Mouse (Mus musculus): ENCODE data around the gene Nfatc3. TPM values are rescaled to one million over a fixed set of nuclear protein-coding genes. Genes with fewer than 3 reads are reported as not detected.
"Not testable (repeated sequence)": the region's sequence is repeated elsewhere in the genome, so short reads cannot be mapped to it uniquely, and the experiment has no call there.

Nfatc3 gene
- 10 to 100 TPM; 24.2 to 26.4 TPM for total RNA-seq (2021)

DNA sequence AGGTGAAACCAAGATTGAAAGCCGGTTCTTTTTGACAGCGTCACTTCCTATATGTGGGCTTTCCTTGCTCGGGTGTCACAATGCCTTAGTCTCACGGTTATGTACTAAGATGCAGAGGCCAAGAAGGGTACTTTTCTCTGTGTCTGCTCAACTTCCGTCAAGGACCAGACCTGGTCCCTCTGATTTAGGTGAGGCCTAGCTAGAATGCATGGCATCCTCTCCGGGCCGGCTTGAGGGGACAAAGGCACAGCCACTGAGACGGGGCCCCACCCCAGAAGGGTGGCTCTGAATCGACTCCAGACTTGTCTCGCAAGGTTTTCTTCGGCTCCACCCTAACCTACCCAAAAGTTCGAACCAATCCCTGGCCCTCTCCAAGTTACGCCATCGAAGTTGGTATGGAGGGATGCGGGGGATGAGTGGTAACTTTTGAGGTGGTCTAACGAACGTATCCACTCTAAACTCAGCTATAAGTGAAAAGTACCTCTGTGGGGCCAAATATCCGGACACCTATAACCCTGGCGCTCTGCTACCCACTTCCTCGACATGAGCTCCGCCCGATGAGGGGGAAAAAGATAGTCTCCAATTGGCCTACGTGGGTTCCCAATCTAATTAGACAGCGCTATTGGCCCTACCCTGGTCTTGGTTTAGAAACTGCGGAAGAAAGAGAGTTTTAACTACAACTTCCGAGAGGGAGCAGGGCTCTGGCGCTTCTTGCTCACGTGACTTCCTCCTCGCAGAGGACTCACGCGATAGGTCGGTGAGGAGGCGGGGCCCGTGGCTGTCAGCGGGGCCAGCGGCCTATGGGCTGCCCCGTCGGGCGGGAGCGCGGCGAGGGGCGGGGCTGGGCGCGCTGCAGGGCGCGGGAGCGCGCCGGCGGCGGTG, at the start of gene Nfatc3:
Gene Nfatc3, plus strand, starts transcription at position 110 of the 882 bp plus-strand sequence.
- peak; percentile 97 for DNase-seq

DNA sequence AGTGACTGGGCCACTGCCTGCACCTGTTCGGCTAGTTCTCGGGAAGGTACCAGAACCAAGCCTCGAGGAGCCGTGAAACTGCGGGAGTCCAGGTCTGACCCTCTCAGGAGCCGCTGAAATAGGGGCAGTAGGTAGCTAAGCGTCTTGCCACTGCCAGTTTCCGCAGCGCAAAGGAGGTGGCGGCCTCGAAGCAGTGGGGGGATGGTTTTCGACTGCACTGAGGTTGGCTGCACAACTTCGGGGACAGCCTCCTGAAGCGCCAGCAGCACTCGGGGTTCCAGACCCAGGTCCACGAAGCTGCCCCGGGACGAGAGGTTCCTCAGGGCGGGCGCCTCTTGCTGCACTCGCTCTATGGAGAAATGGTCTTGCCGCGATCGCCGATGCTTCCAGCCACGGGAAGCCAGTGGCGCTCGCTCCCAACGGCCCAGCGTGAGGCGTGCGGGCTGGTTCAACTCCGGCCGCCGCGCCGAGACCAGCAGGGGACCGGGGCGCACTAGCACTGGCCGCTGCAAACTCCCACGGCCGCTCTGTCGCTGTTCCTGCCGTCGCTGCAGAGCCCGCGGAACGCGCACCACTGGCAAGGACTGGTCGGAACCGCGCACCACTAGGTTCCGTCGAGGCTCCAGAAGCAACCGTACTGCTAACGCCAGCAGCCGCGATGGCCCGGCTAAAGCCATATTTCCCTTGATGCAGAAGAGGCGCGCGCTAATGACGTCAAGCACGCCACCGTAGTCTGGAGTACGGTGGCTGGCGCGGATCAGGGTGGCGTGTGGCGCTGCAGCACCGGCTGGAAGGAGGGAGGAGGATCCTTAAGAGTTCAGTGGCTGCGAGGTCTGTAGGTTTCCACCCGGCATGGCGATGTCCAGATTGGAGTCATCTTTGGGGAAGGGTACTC, 47.6 kb upstream of the Nfatc3 start:
- DNase-seq, result peak; percentile 92

DNA sequence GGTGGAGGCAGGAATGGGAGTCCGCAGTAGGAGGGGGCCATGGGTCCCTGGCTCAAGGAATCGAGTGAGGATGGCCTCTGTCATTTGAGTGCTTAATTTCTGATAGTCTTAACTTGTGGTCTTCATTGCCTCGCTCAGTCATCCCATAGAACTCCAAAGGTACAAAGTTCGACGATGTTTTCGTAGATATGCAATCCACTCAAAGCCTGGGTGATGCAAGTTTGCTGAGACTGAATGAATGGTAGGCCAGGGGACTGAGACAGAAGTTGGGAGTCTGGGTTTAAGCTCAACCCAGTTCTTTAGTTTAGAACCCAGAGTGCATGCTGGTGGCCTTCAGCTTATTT, 47.0 kb upstream of the Nfatc3 start, which contains the start of gene Ddx28:
Gene Ddx28, minus strand, starts transcription at position 240 of the 344 bp plus-strand sequence.
- DNase-seq, result no peak

DNA sequence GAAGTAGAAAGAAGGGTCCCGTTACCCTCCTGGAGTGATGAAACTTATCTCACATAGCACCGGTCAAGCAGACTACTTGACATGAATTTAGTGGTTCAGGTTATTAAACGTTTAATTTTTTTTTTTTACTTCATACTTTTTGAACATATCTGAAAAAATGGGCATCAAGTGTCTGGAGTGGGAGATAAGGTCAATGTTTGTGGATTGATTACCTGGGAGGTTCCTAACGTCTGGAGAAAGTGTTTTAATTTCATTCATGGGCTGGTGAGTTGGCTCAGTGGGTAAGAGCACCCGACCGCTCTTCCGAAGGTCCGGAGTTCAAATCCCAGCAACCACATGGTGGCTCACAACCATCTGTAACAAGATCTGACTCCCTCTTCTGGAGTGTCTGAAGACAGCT, 46.4 kb upstream of the Nfatc3 start:
- DNase-seq, result not testable (repeated sequence)

DNA sequence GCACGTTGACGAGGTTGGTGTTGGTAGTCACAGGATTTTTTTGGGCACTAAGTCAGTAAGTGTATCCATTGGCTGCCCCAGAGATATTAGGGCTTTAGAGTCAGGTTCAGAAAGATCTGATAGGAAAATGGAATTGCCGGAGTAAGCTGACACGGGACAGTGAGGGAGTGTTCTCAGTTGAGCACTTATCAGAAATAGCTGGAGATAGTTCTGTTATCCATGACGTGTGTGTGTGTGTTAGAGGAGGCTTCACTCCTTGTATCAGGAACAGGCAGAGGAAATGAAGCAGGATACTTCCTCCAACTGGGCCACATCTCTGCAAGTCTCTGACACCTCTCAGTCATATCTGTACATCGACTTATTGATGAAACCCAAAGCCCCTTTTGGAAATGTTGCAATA, 42.4 kb upstream of the Nfatc3 start:
- DNase-seq, result no peak

DNA sequence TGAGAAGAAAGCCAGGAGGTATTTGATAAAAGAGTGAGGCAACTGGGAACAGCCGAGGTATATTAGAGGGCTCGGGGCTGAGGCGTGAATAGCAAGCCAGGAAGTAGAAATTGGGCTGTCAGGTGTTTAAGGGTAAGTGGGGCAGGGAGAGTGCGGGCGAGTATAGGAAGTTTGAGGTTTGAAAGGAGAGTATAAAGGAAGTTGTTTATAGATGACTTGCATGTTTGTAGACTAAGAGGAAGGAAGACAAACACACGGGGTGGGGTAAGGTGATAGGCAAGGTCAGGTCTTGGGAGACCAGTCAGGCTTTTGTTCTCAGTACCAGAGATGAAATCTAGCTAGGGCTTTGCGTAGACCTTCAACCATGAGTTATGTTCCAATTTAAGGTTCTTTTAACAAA, 41.5 kb upstream of the Nfatc3 start:
- no peak for DNase-seq

DNA sequence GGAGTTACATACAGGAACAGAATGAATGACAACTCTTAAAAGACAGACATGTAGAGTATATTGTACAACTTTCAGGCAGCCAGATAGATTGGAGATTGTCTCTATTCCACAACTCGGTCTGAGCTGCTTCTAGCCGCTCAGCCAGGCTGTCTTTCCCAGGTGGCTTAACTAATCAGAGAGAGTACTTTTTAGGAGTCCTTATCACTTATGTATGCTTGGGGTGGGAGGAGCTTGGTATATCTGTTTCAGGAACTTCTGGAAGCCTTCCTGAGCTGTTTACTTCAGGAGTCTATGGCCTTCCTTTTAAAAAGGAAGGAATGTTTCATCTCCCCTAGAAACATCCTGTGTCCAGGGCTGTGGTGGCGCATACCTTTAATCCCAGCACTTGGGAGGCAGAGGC, 40.6 kb upstream of the Nfatc3 start:
- no peak for DNase-seq

DNA sequence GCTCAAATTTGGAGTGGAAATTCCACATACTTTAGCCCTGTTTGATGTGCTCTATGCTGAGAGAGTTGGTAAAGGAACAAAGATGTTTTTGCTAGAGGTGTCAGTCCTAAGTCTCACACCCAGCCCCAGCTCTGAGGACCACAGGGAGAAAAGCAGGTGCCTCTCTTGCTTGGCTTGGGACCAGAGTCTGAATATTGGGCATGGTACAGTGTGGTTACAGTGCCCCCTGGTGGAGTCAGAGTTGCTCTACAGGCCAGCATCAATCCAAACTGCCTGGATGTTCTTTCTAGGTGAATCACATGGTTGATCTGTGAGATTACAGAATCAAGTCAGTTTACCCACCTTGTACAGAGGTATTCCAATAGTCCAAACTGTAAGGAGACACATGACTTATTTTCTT, 36.2 kb upstream of the Nfatc3 start:
- DNase-seq, result peak; percentile 83

DNA sequence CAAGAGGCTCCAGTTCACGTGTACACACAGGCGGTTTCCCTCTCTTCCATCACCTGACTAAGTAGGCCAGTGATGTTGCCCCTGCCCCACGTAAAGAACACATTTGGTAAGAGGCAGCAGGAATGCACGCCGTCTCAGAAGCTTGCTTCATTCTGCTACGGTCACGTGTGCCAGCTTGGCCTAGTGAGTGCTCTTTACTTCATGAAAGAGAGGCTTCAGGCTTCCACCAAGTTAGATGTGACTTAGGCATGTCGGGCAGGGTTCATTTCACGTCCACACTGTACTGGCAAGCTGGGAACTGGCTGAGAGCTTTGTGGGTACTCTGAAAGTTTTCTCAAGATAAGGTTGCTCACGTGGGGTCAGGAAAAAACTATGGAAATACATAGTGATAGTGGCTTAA, 19.9 kb upstream of the Nfatc3 start:
- no peak for DNase-seq

DNA sequence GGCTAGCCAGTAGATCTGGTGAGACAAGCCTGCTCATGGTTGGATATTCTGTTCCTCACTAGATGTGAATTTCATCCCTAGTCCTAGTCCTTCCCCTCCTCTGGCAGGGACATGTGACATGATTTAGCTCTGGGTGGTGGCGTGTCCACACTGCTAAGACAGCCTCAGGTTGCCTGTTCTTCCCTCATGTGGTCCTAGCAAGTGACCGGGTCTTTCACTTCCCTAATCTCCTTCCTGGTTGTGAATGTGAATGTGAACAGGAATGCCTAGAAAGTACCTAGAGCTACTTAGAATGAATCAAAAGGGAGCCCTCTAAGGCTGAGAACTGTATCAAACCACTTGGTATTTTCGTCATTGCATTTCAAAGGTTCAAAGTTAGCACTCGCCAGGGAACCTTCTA, 19.0 kb upstream of the Nfatc3 start:
- no peak for DNase-seq

DNA sequence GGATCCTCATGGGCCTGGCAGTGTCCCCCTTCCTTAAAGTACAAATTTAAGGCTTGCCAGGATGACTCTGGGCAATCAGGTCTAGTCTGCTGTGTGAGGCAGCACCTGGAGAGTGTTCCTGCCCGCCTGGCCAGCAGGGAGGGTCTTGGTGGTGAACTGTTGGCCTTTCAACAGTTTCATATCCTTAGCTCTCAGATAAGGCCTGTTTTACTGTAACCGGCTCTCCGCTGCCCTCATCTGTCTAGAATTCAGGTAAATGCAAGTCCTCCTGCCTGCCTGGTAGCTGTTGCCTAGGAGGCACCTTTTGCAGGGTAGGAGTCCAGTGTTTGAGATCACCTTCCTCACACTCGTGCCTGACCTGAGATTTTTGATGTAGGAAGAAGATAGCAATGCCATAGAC, 18.4 kb upstream of the Nfatc3 start:
- DNase-seq, result no peak

DNA sequence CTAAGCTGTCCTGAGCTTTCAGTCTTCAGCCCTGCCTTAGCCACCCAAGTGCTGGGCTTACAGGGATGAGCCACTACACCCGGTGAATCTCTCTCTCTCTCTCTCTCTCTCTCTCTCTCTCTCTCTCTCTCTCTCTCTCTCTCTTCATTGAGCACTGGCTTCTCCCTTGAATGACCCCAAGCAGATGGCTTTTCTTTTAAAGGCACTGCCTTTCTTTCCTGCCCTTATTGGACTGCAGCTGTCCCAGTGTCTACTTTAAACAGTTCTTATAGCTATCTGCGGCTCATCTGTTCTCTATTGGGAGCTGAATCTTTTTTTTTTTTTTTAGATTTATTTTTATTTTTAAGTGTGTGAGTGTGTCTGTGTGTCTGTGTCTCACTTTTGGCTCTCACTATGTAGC, 15.6 kb upstream of the Nfatc3 start:
- no peak for DNase-seq

DNA sequence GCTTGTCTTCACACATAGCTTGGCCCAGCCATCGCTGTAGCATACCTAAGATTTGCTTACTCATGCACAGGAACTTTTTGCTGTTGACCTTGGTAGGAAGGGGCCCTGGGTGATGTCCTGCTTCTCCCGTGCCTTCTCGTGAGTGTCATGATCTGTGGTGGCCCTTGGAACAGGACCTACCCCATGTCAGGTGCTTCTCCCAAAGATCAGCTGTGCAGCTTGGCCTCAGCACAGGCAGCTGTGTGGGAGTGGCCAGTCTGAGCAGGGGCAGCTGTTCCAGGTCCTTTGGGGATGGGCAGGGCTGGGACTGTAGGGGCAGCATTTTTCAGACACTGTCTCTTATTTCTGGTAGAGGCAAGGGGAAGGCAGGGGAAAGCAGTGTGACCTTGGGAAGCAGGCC, 14.5 kb upstream of the Nfatc3 start:
- peak; percentile 51 for DNase-seq

DNA sequence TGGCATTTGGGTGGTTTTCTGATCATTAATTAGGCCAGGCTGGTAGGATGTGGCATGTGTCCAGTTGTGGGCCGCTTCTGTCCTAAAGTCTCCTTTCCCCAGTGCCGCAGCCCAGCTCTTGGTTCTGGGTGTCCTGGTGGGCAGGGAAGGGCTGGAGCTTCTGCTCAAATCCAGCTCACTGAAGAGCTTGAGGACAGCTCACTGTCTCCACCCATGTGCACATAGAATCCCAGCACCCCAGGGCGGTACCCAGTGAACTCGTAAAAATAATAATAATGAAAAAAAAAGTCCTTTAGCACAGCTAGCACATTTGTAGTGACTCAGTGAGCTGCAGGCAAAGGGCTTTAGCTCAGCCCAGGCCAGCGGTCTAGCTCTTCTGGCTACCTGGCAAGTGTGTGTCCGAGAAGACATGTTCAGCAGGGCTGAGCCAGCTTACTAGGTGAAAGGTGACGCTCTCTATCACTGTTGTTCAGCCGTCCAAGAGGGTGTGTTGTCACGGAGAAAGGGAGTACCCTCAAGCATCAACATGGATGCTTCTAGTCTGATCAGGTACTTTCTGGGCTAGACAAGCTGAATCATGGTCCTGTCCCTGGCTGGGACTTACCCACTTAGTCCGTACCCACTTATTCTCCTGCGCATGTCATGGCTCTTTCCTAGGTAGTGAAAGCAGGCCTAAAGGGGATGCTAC, 11.6 kb upstream of the Nfatc3 start:
- peak; percentile 20 for DNase-seq

DNA sequence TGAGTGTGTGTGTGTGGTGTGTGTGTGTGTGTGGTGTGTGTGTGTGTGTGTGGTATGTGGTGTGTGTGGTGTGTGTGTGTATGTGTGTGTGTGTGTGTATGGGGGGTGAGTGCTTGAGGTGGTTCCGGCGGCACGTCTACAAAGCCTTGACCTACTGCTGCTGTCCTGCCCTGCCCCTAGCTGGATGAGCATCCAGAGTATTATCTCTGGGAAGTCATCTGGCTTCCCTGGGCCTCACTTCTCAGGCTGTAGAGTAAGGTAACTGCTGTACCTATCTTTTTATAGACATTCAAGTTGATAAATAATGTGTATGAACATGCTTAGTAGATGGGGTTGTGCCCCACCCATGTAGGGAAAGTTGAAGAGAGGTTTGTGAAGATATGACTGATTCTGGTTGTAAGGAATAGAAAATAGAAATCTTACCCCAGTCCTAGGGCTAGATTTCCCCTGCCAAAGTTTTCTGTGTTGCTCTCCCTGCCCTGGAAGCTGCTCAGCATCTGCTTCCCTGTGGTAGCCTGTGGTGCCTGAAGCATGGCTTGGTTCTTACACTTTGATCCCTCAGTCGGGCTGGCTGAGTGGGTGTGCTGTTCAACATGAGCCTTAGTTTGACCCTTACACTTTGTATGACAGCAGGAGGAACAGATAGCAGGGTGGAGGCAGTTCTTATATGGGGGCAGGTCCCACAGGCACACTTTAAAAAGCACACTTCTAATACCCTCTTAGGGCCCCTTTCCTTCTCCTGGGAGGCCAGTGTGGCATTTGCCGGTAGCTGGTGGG, 10.6 kb upstream of the Nfatc3 start:
- DNase-seq, result no peak

DNA sequence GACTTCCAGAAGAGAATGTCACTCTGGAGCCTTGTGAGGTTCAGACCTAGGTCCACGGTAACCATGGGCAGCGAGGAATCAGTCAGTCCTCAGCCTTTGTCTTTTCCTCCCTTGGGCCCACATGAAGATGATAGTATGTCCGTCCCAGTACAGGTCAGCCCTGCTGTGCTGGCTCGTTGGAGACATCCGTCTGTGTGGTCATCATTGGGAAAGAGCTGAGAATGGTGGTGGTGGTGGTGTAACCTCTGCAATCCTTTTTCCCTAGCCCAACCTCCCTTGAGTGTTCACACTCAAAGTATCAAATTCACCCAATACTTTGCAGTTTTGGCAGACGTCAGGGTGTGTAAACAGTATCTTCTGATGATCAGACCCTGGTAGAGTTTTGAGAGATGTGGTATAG, 8.8 kb upstream of the Nfatc3 start:
- no peak for DNase-seq

DNA sequence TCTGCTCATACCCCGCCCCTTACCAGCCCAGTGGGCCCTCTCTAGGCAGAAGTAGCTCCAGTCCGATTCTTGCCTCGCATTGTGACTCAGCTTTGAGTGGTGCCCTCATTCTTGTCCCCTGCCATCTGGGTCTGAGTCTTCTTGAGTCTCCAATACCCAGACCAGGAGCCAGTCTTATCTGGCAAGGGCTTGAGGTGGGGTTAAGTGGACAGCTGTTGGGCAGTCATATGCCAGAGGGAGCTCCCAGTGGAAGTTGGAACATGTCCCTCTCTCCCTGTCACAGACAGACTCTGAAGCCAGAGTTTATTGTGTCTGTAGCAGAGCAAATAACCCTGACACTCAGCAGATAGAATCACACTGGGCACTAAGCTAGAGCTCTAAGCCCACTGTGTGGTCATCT, 7.6 kb upstream of the Nfatc3 start:
- no peak for DNase-seq

DNA sequence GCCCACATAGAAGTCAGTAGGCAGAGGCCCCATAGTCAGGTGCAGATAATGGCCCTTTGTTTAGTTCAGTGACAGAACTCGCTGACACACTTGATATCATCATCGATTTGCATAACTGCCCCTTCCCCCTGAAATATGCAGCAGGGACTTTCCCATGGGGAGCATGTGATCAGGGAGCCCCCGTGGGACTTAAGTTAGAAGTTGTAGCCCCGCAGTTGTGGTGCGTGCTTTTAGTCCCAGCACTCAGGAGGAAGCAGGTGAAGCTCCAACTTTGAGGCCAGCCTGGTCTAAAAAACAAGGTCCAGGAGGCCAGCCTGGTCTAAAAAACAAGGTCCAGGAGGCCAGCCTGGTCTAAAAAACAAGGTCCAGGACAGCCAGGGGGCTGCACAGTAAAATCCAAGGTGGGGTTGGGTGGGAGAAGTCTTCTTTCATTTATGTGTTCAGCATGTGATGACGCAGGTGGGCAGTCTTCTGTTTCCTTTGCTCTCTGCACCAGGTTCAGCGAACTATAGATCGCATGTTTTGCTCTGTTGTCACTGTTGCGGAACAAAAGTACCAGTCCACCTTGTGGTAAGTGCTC, 6.0 kb upstream of the Nfatc3 start:
- no peak for DNase-seq

DNA sequence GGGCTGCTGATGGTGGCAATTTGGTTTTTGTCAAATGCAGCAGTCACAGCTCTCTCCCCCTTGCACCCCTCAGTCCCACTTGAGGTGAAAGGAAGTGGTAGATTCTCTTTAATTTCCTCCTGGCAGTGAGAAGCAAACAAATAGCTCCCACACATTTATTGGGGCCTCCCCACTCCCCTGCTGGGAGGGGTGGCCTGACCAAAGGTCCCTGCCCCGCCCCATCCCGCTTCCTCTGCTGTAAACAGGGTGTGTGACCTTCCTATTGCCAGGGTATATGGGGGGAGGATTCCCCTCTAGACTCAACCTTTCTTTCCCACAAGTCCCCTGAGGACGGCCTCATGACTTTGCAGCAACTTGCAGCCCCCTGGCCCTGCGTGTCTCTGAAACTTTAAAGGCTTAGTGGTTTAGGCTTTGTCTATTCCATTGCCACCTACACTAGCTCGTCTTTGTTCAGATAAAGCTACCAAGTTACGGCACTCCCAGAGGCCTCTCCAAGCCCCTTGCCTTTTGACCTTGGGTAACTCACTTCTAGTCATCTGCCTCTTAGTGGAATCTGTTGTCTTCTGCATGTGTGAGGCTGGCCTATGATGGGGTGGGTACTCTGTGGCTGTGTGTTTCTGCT, 4.3 kb upstream of the Nfatc3 start:
- peak; percentile 34 for DNase-seq

DNA sequence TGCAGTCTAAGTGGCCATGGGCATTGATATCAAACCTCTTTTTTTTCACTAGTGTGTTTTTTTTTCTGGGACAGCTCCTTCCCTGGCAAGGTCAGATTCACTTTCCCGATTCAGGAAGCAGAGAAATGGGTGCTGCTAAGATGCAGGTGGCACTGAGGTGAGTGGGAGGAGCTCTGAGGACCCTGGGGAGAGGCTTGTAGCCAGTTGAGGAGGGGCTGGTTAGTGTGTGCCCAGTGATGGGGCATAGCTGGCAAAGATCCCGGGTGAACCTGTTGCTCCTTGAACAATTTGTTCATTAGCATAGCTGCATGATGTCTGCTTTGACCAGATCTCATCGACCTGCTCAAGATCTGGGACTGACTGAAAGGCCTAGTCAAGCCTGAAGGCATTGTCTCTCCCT, 3.6 kb upstream of the Nfatc3 start:
- no peak for DNase-seq

DNA sequence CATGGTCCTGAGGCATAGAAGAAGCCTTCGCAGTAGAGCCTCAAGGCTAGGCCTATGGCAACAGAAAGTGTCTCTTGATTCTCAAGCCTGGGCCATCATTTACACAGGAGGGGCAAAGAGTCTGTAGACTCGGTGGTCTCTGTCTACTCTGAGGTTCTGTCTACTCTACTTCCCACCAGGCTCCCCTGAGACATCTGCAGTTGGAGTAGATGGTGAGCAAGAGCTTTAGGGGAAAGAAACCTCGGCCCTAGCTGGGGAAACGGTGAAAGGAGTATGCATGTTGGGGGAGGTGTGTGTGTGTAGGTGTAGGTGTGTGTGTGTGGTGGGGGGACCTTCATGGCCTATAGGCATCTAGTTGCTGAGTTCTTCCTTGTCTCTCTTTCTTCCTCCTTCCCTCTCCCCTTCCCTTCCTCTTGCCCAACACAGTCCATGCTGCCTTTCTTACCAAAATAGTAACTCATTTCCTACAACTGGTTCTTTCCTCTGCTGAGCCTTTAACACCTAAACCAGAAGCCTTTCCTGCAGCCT, 2.1 kb upstream of the Nfatc3 start:
- DNase-seq, result no peak
